Mouse (Mus musculus) testis, adult 2 months (tissue): ENCODE data around the gene Tmem63c.

ENCODE experiments used
- CTCF ChIP-seq: fragments of 200-500 bp; IDR thresholded peaks from 2 replicates; pipeline ENCODE4 v1.5.1; 2012; ENCODE audit warnings: low read depth, mild to moderate bottlenecking, inconsistent platforms, low read length, moderate library complexity; ENCODE audit not compliant: control insufficient read depth, insufficient read depth, insufficient replicate concordance
- POLR2A ChIP-seq: fragments of 200-500 bp; IDR thresholded peaks from 2 replicates; pipeline ENCODE4 v1.6.1; 2012; ENCODE audit warnings: low read depth, mild to moderate bottlenecking, inconsistent platforms, low read length, moderate library complexity; ENCODE audit not compliant: control insufficient read depth

DNA sequence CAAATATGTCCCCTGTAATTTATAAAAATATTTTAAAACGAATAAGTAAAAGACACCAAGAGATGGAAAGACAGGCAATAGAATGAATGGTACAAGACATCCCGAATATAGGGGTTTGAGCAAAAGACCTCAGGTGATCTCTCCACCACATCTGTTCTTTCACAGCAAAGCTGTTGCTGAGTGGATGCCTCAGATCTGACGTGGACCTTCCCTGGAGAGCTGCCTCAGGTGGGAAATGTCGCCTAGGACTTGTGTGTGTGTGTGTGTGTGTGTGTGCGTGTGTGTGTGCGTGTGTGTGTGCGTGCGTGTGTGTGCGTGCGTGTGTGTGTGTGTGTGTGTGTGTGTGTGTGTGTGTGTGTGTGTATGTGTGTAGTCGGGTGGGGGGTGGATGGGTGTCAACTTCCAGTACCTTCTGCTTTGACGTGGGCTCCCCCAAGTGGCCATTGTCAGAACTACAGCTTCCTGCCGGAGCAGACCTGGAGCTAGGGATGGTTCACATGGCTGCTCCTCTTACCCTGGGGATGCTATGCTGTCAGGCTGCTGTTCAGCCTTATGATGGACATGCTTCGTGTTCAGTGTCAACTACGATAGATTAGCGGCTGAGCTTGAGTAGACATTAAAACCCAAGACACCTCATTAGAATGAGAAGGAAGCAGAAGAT, 31.7 kb downstream of the Tmem63c start:
- TF ChIP-seq CTCF (peak; percentile 92), POLR2A (no peak)
